Mouse (Mus musculus) lung, adult 10 weeks (tissue): ENCODE measurements around the gene Cox14. TPM values are rescaled to one million over a fixed set of nuclear protein-coding genes. Genes with fewer than 3 reads are reported as not detected.

Experiments used
- polyA plus RNA-seq: library from polyadenylated mRNA; stranded (reverse); fragments of 350-450 nt; fragmentation: Illumina TruSeq; extraction: RNeasy Lipid Tissue Mini Kit (QIAGEN cat#74804); gene quantifications from one replicate; pipeline ENCODE4 v1.2.3, GENCODE M21; 2014; ENCODE audit warnings: low read depth, low replicate concordance; ENCODE audit not compliant: insufficient read depth

Cox14 gene
- 132 TPM for polyA plus RNA-seq

GRCm38 (mm10) chr15:99725341-99726155 lies at the start of gene Cox14:
Gene Cox14, plus strand, starts transcription at chr15:99725618.

GRCm38 (mm10) chr15:99701999-99702900 lies 23.2 kb upstream of the Cox14 start, which contains the start of gene Smarcd1:
Gene Smarcd1, plus strand, starts transcription at chr15:99702129.

GRCm38 (mm10) chr15:99705440-99706048 lies 19.9 kb upstream of the Cox14 start, which contains the start of gene Gm17349:
Gene Gm17349, minus strand, starts transcription at chr15:99705490.

GRCm38 (mm10) chr15:99717386-99718334 lies 7.8 kb upstream of the Cox14 start, which contains the start of gene Gpd1:
Gene Gpd1, plus strand, starts transcription at chr15:99717515.

GRCm38 (mm10) chr15:99772881-99772924 lies 47.3 kb downstream of the Cox14 start, which contains the start of gene Cers5:
Gene Cers5, minus strand, starts transcription at chr15:99772885.

Other genes with a start within 250 kb of the Cox14 start
- gene Faim2, start 197.5 kb upstream of the Cox14 start, polyA plus RNA-seq: 9.0 TPM
- gene Aqp2, start 146.6 kb upstream of the Cox14 start, polyA plus RNA-seq: 0.22 TPM
- gene Aqp5, start 134.8 kb upstream of the Cox14 start, polyA plus RNA-seq: 348 TPM
- not detected for gene Aqp6, start 124.2 kb upstream of the Cox14 start, polyA plus RNA-seq
- gene Racgap1, start 74.0 kb upstream of the Cox14 start, polyA plus RNA-seq: 2.9 TPM
- gene Asic1, start 55.2 kb upstream of the Cox14 start, polyA plus RNA-seq: not detected
- gene Smarcd1, start 23.5 kb upstream of the Cox14 start, polyA plus RNA-seq: 10.8 TPM
- gene Gm17349, start 20.1 kb upstream of the Cox14 start, polyA plus RNA-seq: not detected
- 25.2 TPM for gene Gpd1, start 8.1 kb upstream of the Cox14 start, polyA plus RNA-seq
- 42.5 TPM for gene Cers5, start 47.3 kb downstream of the Cox14 start, polyA plus RNA-seq
- gene Lima1, start 149.8 kb downstream of the Cox14 start, polyA plus RNA-seq: 24.5 TPM
- not detected for gene Fam186a, start 241.4 kb downstream of the Cox14 start, polyA plus RNA-seq
- gene Larp4, start 244.4 kb downstream of the Cox14 start, polyA plus RNA-seq: 9.9 TPM